Comparison of ENCODE assay signal across 12 mouse cellular contexts in genomic region chr17:4516141-4516540, GRCm38 (mm10).
DNase-seq lines count a peak whose midpoint lies in the region; ATAC-seq lines count a peak whose summit lies in the region.
"Had no signal": no experiment of that assay in that cellular context is flagged by ENCODE, and none has a peak within 500 bp of the region (broad histone marks: within the 10 kb centered on the region; RNA-seq: fewer than 3 reads in every experiment).

No protein-coding gene starts in this region.

- H3K4me3 ChIP-seq in midbrain, embryonic 14.5 days (replicated peaks; ENCODE audit: low read depth, low read length), result no peak overlapping the region
- H3K4me3 ChIP-seq in midbrain, embryonic 11.5 days (ENCODE audit: low read depth, low read length), result no peak overlapping the region
- H3K4me3 ChIP-seq in heart, embryonic 11.5 days (ENCODE audit: low read depth, low read length), result no peak overlapping the region
- H3K4me3 ChIP-seq: liver, embryonic 15.5 days had no signal

- H3K4me1 ChIP-seq in midbrain, embryonic 14.5 days (ENCODE audit: control insufficient read depth, insufficient read depth, low read length), result no peaks in the 10 kb centered on the region
- no peaks in the 10 kb centered on the region for H3K4me1 ChIP-seq in midbrain, embryonic 11.5 days (ENCODE audit: control insufficient read depth, insufficient read depth, low read length)
- H3K4me1 ChIP-seq in heart, embryonic 11.5 days (ENCODE audit: control insufficient read depth, insufficient read depth, low read length), result no peaks in the 10 kb centered on the region
- H3K4me1 ChIP-seq: liver, embryonic 15.5 days had no signal

- DNase-seq in midbrain, embryonic 14.5 days, result peak; percentile 17
- DNase-seq in midbrain, embryonic 11.5 days (ENCODE audit: low spot score, missing footprints), result no peak
- DNase-seq in frontal cortex, postnatal 36 days (ENCODE audit: low spot score in 2 of 2), result peak; percentile 71 to 84
- peak; percentile 66 to 83 for DNase-seq in left cerebral cortex, adult 18-20 months (ENCODE audit: low spot score in 2 of 2)
- DNase-seq in telencephalon, adult 2 months (ENCODE audit: low read depth, low spot score), result peak; percentile 60
- no peak for DNase-seq in natural killer cell, adult 2 months (ENCODE audit: low spot score in 2 of 2)
- DNase-seq: adrenal gland, adult 8-10 months; kidney, adult 18-20 months; lung, postnatal 4 days; thymus, postnatal 4 days had no signal

- no peak overlapping the region for H3K9ac ChIP-seq in midbrain, embryonic 14.5 days (replicated peaks; ENCODE audit: low read length)
- H3K9ac ChIP-seq in midbrain, embryonic 11.5 days (ENCODE audit: low read length), result no peak overlapping the region
- no peak overlapping the region for H3K9ac ChIP-seq in heart, embryonic 11.5 days (ENCODE audit: low read depth, low read length)
- H3K9ac ChIP-seq: liver, embryonic 15.5 days had no signal

- no peaks in the 10 kb centered on the region for H3K27me3 ChIP-seq in midbrain, embryonic 14.5 days (ENCODE audit: control insufficient read depth, insufficient read depth, low read length)
- H3K27me3 ChIP-seq in midbrain, embryonic 11.5 days (ENCODE audit: control insufficient read depth, insufficient read depth, low read length), result no peaks in the 10 kb centered on the region
- H3K27me3 ChIP-seq in heart, embryonic 11.5 days (ENCODE audit: control insufficient read depth, insufficient read depth, low read length), result no peaks in the 10 kb centered on the region
- H3K27me3 ChIP-seq: liver, embryonic 15.5 days had no signal

- H3K27ac ChIP-seq in midbrain, embryonic 14.5 days (replicated peaks; ENCODE audit: low read depth, low read length), result no peak overlapping the region
- H3K27ac ChIP-seq in midbrain, embryonic 11.5 days (ENCODE audit: low read depth, low read length), result no peak overlapping the region
- no peak overlapping the region for H3K27ac ChIP-seq in heart, embryonic 11.5 days (ENCODE audit: low read depth, low read length)
- H3K27ac ChIP-seq: liver, embryonic 15.5 days had no signal

- ATAC-seq in midbrain, embryonic 14.5 days (ENCODE audit: low FRiP score, low TSS enrichment), result no peak
- no peak for ATAC-seq in midbrain, embryonic 11.5 days (ENCODE audit: low FRiP score)
- no peak for ATAC-seq in heart, embryonic 11.5 days (replicated peaks; ENCODE audit: insufficient number of reproducible peaks, low FRiP score, low TSS enrichment)

- 83% methylated on average over 7 of the region's 7 CpGs for WGBS in midbrain, embryonic 14.5 days
- 84% methylated on average over 7 of the region's 7 CpGs for WGBS in midbrain, embryonic 11.5 days
- WGBS in heart, embryonic 11.5 days (ENCODE audit: insufficient replicate concordance), result 76% methylated on average over 7 of the region's 7 CpGs

- no peaks in the 10 kb centered on the region for H3K9me3 ChIP-seq in midbrain, embryonic 14.5 days (ENCODE audit: control insufficient read depth, low read length)
- no peaks in the 10 kb centered on the region for H3K9me3 ChIP-seq in midbrain, embryonic 11.5 days (ENCODE audit: control insufficient read depth, low read length)
- H3K9me3 ChIP-seq in heart, embryonic 11.5 days (replicated peaks; ENCODE audit: control insufficient read depth, low read length), result no peaks in the 10 kb centered on the region
- H3K9me3 ChIP-seq: liver, embryonic 15.5 days had no signal

- H3K36me3 ChIP-seq in midbrain, embryonic 14.5 days (ENCODE audit: control insufficient read depth, insufficient read depth, low read length), result no peaks in the 10 kb centered on the region
- H3K36me3 ChIP-seq in midbrain, embryonic 11.5 days (ENCODE audit: control insufficient read depth, insufficient read depth, low read length), result no peaks in the 10 kb centered on the region
- no peaks in the 10 kb centered on the region for H3K36me3 ChIP-seq in heart, embryonic 11.5 days (ENCODE audit: control insufficient read depth, insufficient read depth, low read length)
- H3K36me3 ChIP-seq: liver, embryonic 15.5 days had no signal

- no peak overlapping the region for H3K4me2 ChIP-seq in midbrain, embryonic 14.5 days (ENCODE audit: low read length)
- no peak overlapping the region for H3K4me2 ChIP-seq in midbrain, embryonic 11.5 days
- H3K4me2 ChIP-seq in heart, embryonic 11.5 days, result no peak overlapping the region
- H3K4me2 ChIP-seq: liver, embryonic 15.5 days had no signal

Comparison
In these comparisons a context has a peak if more than half of its experiments do, and no peak if none do; other contexts are left out.
1. DNase-seq: peak in midbrain, embryonic 14.5 days (single experiment), frontal cortex, postnatal 36 days (2 of 2), left cerebral cortex, adult 18-20 months (2 of 2) and telencephalon, adult 2 months (single experiment); none in midbrain, embryonic 11.5 days (single experiment) and natural killer cell, adult 2 months (0 of 2).